Comparison of ENCODE assay signal across 8 mouse cellular contexts in genomic region chr6:118064968-118065530, GRCm38 (mm10). TPM values are rescaled to one million over a fixed set of nuclear protein-coding genes. Genes with fewer than 3 reads are reported as not detected.
A peak's percentile ranks its signal among the peaks of the same experiment; 100 is the strongest.
DNase-seq lines count a peak whose midpoint lies in the region; ATAC-seq lines count a peak whose summit lies in the region.

No protein-coding gene starts in this region.

- DNase-seq in ovary, postnatal 14 days (ENCODE audit: low spot score), result peak; percentile 47
- no peak for DNase-seq in ovary, postnatal 10 days (ENCODE audit: low spot score)
- peak; percentile 25 for DNase-seq in adrenal gland, postnatal 25 days
- peak; percentile 72 for DNase-seq in heart, postnatal 4 days
- peak; percentile 46 for DNase-seq in liver, embryonic 11.5 days (ENCODE audit: low spot score)
- peak; percentile 10 to 28 for DNase-seq in natural killer cell, adult 2 months (ENCODE audit: low spot score in 2 of 2)

- H3K9ac ChIP-seq in embryonic facial prominence, embryonic 12.5 days, result no peak overlapping the region
- H3K9ac ChIP-seq in liver, embryonic 11.5 days (ENCODE audit: low read depth, low read length), result no peak overlapping the region

- H3K27ac ChIP-seq in embryonic facial prominence, embryonic 12.5 days, result no peak overlapping the region
- H3K27ac ChIP-seq in liver, embryonic 11.5 days (ENCODE audit: low read depth, low read length), result no peak overlapping the region

- no peak overlapping the region for H3K4me3 ChIP-seq in embryonic facial prominence, embryonic 12.5 days
- H3K4me3 ChIP-seq in liver, embryonic 11.5 days (ENCODE audit: low read depth, low read length), result no peak overlapping the region

- peaks cover 19% of the 10 kb centered on the region for H3K4me1 ChIP-seq in embryonic facial prominence, embryonic 12.5 days
- 0 out of 2 replicates have a peak, but pooled peaks cover 2% of the 10 kb centered on the region for H3K4me1 ChIP-seq in liver, embryonic 11.5 days (replicated peaks; ENCODE audit: control insufficient read depth, insufficient read depth, low read length)

- no peak for ATAC-seq in embryonic facial prominence, embryonic 12.5 days (ENCODE audit: insufficient number of reproducible peaks, insufficient read depth, low FRiP score, low TSS enrichment)
- ATAC-seq in liver, embryonic 11.5 days (replicated peaks; ENCODE audit: low FRiP score), result no peak
- no peak for ATAC-seq in frontal cortex, adult (ENCODE audit: low TSS enrichment)

- WGBS in embryonic facial prominence, embryonic 12.5 days, result 8% methylated on average over 7 of the region's 7 CpGs
- WGBS in liver, embryonic 11.5 days, result 15% methylated on average over 7 of the region's 7 CpGs

- H3K36me3 ChIP-seq in embryonic facial prominence, embryonic 12.5 days, result no peaks in the 10 kb centered on the region
- H3K36me3 ChIP-seq in liver, embryonic 11.5 days (ENCODE audit: control insufficient read depth, insufficient read depth, low read length), result no peaks in the 10 kb centered on the region

- H3K27me3 ChIP-seq in embryonic facial prominence, embryonic 12.5 days, result peaks cover 40% of the 10 kb centered on the region
- H3K27me3 ChIP-seq in liver, embryonic 11.5 days (replicated peaks; ENCODE audit: control insufficient read depth, insufficient read depth, low read length), result peaks cover 35% of the 10 kb centered on the region

- H3K4me2 ChIP-seq in embryonic facial prominence, embryonic 12.5 days (replicated peaks), result peak overlapping the region; percentile 80
- peak overlapping the region; percentile 86; the same call in 1 of the 2 replicates for H3K4me2 ChIP-seq in liver, embryonic 11.5 days

- H3K9me3 ChIP-seq in embryonic facial prominence, embryonic 12.5 days, result no peaks in the 10 kb centered on the region
- no peaks in the 10 kb centered on the region for H3K9me3 ChIP-seq in liver, embryonic 11.5 days (ENCODE audit: control insufficient read depth, low read length)

RNA-seq across cellular contexts. Expression of gene Rasgef1a, which starts 53.8 kb away (rescaled TPM):
- 0.15 TPM in 1 of 2 replicates, not detected in the other for total RNA-seq in adrenal gland, postnatal 25 days (2021)
- 0.12 and 0.27 TPM in 2 replicates for polyA plus RNA-seq in embryonic facial prominence, embryonic 12.5 days (2016; fragmentation: Nextera tagmentation; extraction: Ambion mirVana)
- under 1 TPM; 0.62 to 0.63 TPM for total RNA-seq in heart, postnatal 4 days (2021)
- 0.08 TPM in 1 of 2 replicates, not detected in the other for polyA plus RNA-seq in liver, embryonic 11.5 days (2014; fragmentation: Nextera tagmentation; extraction: Ambion mirVana)
